Mouse (Mus musculus) kidney, embryonic 16.5 days (tissue): Measurements from ENCODE around the gene Arhgef40. TPM values are rescaled to one million over a fixed set of nuclear protein-coding genes. Genes with fewer than 3 reads are reported as not detected.
"Not testable (repeated sequence)": the region's sequence is repeated elsewhere in the genome, so short reads cannot be mapped to it uniquely, and the experiment has no call there.

ENCODE experiments used
- ATAC-seq: fragments of 200-750 bp; cut with Nextera tagmentation; 2 replicates; pipeline ENCODE4 v1.8.0; 2017; ENCODE audit warnings: moderate TSS enrichment; ENCODE audit not compliant: low FRiP score, low TSS enrichment
- H3K27ac ChIP-seq: fragments of 300-500 bp; sonication (generic); 2 replicates; pipeline ENCODE4 v1.5.1; 2014; ENCODE audit warnings: low read length
- H3K27me3 ChIP-seq: fragments of 300-500 bp; sonication (generic); 2 replicates; pipeline ENCODE4 v1.6.1; 2014; ENCODE audit warnings: low read length, control low read depth, mixed read lengths; ENCODE audit not compliant: insufficient read depth
- H3K36me3 ChIP-seq: fragments of 300-500 bp; sonication (generic); 2 replicates; pipeline ENCODE4 v1.6.1; 2014; ENCODE audit warnings: low read length, control low read depth, mixed read lengths; ENCODE audit not compliant: insufficient read depth
- H3K4me1 ChIP-seq: fragments of 300-500 bp; sonication (generic); 2 replicates; pipeline ENCODE4 v1.6.1; 2014; ENCODE audit warnings: low read length, control low read depth, mixed read lengths; ENCODE audit not compliant: insufficient read depth
- H3K4me2 ChIP-seq: fragments of 300-500 bp; sonication (generic); replicated peaks from 2 replicates; pipeline ENCODE4 v1.6.1; 2014; ENCODE audit warnings: low read depth, low read length
- H3K4me3 ChIP-seq: fragments of 300-500 bp; sonication (generic); 2 replicates; pipeline ENCODE4 v1.5.1; 2014; ENCODE audit warnings: mild to moderate bottlenecking, low read length
- H3K9ac ChIP-seq: fragments of 300-500 bp; sonication (generic); replicated peaks from 2 replicates; pipeline ENCODE4 v1.6.1; 2014; ENCODE audit warnings: low read length
- H3K9me3 ChIP-seq: fragments of 300-500 bp; sonication (generic); 2 replicates; pipeline ENCODE4 v1.6.1; 2016; ENCODE audit warnings: low read length, control low read depth
- WGBS: fragments of 180-500 bp; shearing (Covaris S2); extraction: QIAGEN DNeasy Blood & Tissue Kit; methylation state at CpG from one replicate; pipeline ENCODE4 v1.1.7; 2014; 5-methylcytosine and 5-hydroxymethylcytosine counted together
- polyA plus RNA-seq: library from polyadenylated mRNA; unstranded; fragments of >200 nt; fragmentation: Nextera tagmentation; extraction: Ambion mirVana; gene quantifications from 2 replicates; pipeline ENCODE4 v1.2.1, GENCODE M21; 2015

The Arhgef40 gene
- polyA plus RNA-seq, 1 experiment from 2014 or later: 92.1 TPM

DNA sequence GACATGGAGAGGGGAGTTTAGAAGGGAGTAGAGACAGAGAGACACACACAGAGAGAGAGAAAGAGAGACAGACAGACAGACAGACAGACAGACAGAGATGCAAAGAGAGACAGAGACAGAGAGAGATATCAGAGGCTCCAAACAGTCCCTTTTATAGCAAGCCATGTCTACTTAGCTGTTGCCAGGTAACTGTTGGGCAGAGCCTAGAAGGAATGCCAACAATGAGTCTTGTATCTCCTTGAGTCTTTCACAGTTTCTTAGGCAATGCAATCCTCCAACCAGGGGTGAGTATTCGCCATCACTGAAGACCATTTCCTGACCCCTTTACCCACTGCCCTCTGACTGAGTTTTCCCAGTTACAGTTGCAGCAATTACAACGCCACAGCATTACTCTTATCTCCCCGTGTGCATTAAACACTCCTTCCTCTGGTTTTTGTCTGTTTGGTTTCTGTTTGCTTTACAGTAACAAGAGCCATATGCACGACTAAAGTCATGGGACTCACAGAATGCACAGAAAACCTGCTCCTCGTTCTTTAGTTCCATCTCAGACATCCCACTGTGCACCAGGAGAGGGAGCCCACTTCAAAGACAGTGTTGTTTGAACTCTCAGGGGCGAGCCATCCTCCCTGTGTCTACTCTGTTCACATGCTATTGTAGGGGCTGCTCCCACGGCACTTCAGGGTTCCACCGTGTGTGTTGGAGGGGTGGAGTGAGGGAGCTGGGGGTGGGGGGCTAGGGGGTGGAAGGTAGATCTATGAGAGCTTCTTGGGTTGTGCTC is 60.6 kb downstream of the Arhgef40 start:
- H3K9ac ChIP-seq: no peak overlapping the region
- peak; percentile 75; the same call in 1 of the 2 replicates for ATAC-seq
- H3K4me2 ChIP-seq: no peak overlapping the region
- 9% methylated on average over 8 of the region's 8 CpGs for WGBS
- H3K9me3 ChIP-seq: no peaks in the 10 kb centered on the region
- H3K27me3 ChIP-seq: no peaks in the 10 kb centered on the region
- H3K27ac ChIP-seq: no peak overlapping the region
- no peaks in the 10 kb centered on the region for H3K36me3 ChIP-seq
- no peak overlapping the region for H3K4me3 ChIP-seq
- no peaks in the 10 kb centered on the region for H3K4me1 ChIP-seq

DNA sequence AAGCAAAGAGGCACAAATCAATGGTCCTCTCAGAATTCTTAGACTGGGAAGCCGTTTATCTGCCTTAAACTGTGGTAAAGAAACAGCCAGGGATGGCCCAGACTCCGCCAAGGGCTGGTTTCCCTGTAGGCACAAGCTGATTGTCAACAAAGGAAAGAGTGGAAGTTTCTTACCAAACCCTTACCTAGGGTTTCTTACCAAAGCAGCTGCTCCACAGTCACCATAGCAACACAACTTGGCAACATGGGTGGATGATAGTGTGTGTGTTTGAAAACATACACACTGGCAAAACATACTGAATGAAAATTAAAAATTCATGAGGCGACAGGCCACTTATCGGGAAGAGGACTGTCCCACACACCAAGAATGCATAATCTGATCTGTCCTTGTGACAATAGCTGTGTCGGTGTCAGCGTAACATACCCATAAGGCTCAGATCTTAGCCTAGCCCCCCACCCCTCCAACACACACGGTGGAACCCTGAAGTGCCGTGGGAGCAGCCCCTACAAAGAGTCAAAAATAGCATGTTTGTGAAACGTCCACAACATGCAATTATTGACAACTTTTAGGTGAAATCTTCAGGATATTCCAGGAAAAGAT is 61.5 kb downstream of the Arhgef40 start:
- Histone ChIP-seq H3K27me3 (no peaks in the 10 kb centered on the region), H3K9me3 (no peaks in the 10 kb centered on the region), H3K4me1 (no peaks in the 10 kb centered on the region), H3K36me3 (no peaks in the 10 kb centered on the region), H3K27ac (no peak overlapping the region), H3K4me3 (no peak overlapping the region), H3K4me2 (no peak overlapping the region), H3K9ac (no peak overlapping the region)
- ATAC-seq: no peak
- WGBS: 85% methylated on average over 9 of the region's 9 CpGs

DNA sequence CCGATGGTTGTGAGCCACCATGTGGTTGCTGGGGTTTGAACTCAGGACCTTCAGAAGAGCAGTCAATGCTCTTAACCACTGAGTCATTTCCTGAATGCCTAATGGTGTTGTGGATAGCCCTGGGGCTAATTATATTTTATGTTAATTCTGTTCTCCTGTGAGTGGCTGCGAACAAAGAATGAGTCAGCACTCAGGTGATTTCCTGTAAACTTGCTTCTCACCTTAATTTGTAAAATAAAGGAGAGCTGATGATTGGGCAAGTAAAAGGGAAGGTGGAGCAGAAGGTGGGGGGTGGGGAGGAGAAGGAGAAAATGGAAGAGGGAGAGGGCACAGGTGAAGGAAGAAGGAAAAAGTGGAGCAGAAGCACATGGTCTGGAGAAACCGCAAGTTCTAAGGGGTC is 68.2 kb downstream of the Arhgef40 start:
- not testable (repeated sequence) for H3K36me3 ChIP-seq, H3K9ac ChIP-seq, ATAC-seq, H3K27ac ChIP-seq, H3K4me1 ChIP-seq, H3K4me2 ChIP-seq, H3K9me3 ChIP-seq, H3K27me3 ChIP-seq, H3K4me3 ChIP-seq
- WGBS: 88% methylated on average over 3 of the region's 3 CpGs

Other genes starting within 250 kb of the Arhgef40 start
- gene Ang4, start 211.1 kb upstream of the Arhgef40 start, polyA plus RNA-seq: not detected in 2 replicates
- gene AY358078, start 184.7 kb upstream of the Arhgef40 start, polyA plus RNA-seq: not detected in 2 replicates
- not detected in 2 replicates for gene Ear6, start 131.0 kb upstream of the Arhgef40 start, polyA plus RNA-seq
- 49.1 and 57.3 TPM in 2 replicates for gene Mettl17, start 99.9 kb upstream of the Arhgef40 start, polyA plus RNA-seq
- gene Slc39a2, start 91.8 kb upstream of the Arhgef40 start, polyA plus RNA-seq: 0.30 and 0.50 TPM in 2 replicates
- gene Ndrg2, start 70.6 kb upstream of the Arhgef40 start, polyA plus RNA-seq: 52.0 and 59.5 TPM in 2 replicates
- gene Tppp2, start 66.3 kb upstream of the Arhgef40 start, polyA plus RNA-seq: not detected in 2 replicates
- not detected in 2 replicates for gene Rnase13, start 61.9 kb upstream of the Arhgef40 start, polyA plus RNA-seq
- gene Tmem253, start 30.9 kb downstream of the Arhgef40 start, polyA plus RNA-seq: 1.0 and 1.6 TPM in 2 replicates
- 38.9 and 39.2 TPM in 2 replicates for gene Zfp219, start 36.0 kb downstream of the Arhgef40 start, polyA plus RNA-seq
- gene Olfr221, start 57.7 kb downstream of the Arhgef40 start, polyA plus RNA-seq: not detected in 2 replicates
- gene Hnrnpc, start 119.3 kb downstream of the Arhgef40 start, polyA plus RNA-seq: 659 and 687 TPM in 2 replicates
- 67.4 and 74.1 TPM in 2 replicates for gene Rpgrip1, start 126.0 kb downstream of the Arhgef40 start, polyA plus RNA-seq
- 51.1 and 60.0 TPM in 2 replicates for gene Supt16, start 212.7 kb downstream of the Arhgef40 start, polyA plus RNA-seq